Mouse (Mus musculus): ENCODE results near the gene Fam102b. TPM values are rescaled to one million over a fixed set of nuclear protein-coding genes. Genes with fewer than 3 reads are reported as not detected.

Gene Fam102b
- polyA plus RNA-seq, 1 experiment from 2014 or later, result 16.5 TPM

DNA sequence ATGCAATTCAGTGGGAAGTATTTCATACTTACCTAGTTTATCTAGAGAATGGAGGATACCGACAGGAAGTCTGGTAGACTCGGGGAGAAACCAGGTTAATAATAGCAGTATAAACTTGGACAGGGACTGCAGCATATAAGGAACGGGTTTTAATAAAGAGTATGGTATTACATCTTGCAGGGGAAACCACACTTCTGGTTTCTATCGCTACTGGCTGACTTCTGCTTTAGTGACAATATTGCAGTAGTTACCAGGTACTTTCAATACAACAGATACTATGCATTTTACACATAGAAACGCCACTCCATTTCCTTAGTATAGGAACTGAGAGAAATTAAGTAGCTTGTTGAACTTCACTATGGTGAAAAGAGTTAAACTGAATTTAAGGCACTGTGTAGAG, 19.2 kb downstream of the Fam102b start:
- no peak overlapping the region for H3K4me3 ChIP-seq (replicated peaks)
- ATAC-seq (ENCODE audit: insufficient read depth, low FRiP score, low read depth), result no peak
- 83% methylated on average over 5 of the region's 5 CpGs for WGBS

DNA sequence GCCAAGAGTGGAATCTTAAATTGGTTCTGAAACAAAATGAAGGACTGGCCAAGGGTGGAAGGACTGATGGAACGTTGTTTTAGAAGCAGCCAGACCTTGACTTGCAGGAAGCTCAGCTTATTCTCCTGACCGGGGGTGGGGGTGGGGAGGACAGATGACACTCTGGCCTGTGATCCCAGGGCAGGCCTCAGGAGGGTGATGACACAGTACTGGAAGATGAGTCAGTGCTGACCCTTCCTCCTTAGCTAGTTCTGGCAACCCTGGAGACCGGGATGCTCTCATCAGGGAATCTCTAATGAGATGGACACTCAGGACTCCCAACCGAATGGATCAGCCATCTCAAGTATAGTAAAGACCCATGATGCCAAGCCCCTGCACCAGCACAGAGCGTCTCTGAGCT, 21.6 kb downstream of the Fam102b start:
- H3K4me3 ChIP-seq (replicated peaks), result no peak overlapping the region
- H3K4me2 ChIP-seq, result no peak overlapping the region
- H3K27ac ChIP-seq, result no peak overlapping the region
- no peaks in the 10 kb centered on the region for H3K9me3 ChIP-seq
- 85% methylated on average over 5 of the region's 5 CpGs for WGBS
- H3K4me1 ChIP-seq, result no peaks in the 10 kb centered on the region
- no peak for ATAC-seq (ENCODE audit: insufficient read depth, low FRiP score, low read depth)
- H3K9ac ChIP-seq, result no peak overlapping the region
- peaks cover 6% of the 10 kb centered on the region; the same call in 1 of the 2 replicates for H3K36me3 ChIP-seq
- H3K27me3 ChIP-seq (replicated peaks), result no peaks in the 10 kb centered on the region

More for the DNA sequence above, 19.2 kb downstream of the Fam102b start:
- H3K4me1 ChIP-seq, result peaks cover 8% of the 10 kb centered on the region
- H3K4me2 ChIP-seq, result no peak overlapping the region
- no peaks in the 10 kb centered on the region for H3K27me3 ChIP-seq (replicated peaks)
- no peak overlapping the region for H3K9ac ChIP-seq
- H3K36me3 ChIP-seq, result no peaks in the 10 kb centered on the region
- no peak overlapping the region for H3K27ac ChIP-seq
- no peaks in the 10 kb centered on the region for H3K9me3 ChIP-seq

DNA sequence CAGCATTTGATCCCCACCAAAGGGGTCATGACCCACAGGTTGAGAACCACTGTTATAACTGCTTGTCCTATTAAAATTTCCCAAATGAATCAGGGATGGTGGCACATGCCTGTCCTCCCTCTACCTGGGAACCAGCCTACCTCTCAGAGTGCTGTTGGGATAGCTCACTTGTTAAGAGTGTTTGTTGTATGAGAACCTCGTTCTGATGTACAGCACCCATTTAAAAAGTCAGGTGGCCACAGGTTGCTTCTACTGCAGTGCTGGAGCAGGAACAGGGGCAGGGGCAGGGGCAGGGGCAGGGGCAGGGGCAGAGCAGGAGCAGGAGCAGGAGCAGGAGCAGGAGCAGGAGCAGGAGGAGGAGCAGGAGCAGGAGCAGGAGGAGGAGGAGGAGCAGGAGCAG, 28.2 kb downstream of the Fam102b start:
- Histone ChIP-seq H3K9me3 (no peaks in the 10 kb centered on the region), H3K9ac (no peak overlapping the region), H3K27me3 (replicated peaks) (no peaks in the 10 kb centered on the region), H3K4me1 (no peaks in the 10 kb centered on the region), H3K36me3 (peaks cover 6% of the 10 kb centered on the region; the same call in 1 of the 2 replicates), H3K27ac (no peak overlapping the region), H3K4me3 (replicated peaks) (no peak overlapping the region), H3K4me2 (no peak overlapping the region)
- 77% methylated on average over 1 of the region's 1 CpGs for WGBS
- ATAC-seq (ENCODE audit: insufficient read depth, low FRiP score, low read depth), result no peak

DNA sequence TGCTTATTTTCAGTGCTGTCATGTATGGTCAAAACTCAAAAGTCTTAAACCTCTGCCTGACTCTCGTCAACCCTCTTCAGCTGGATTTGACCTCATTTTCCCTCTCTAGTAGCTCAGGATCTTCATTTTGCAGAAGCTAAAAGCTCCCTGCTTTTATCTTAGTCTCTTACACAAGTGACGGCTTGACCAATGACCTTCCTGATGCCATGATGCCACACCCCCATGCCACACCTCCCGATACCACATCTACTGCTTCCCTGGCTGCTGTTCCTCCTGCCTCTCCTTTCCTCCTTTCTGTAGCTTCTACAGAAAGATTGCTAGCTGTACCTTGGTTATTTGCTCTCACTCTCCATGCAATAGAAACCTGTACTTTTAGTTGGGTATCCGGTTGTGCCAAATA, 29.6 kb downstream of the Fam102b start:
- 55% methylated on average over 4 of the region's 4 CpGs for WGBS
- Histone ChIP-seq H3K27ac (no peak overlapping the region), H3K9ac (no peak overlapping the region), H3K4me1 (no peaks in the 10 kb centered on the region), H3K4me2 (no peak overlapping the region), H3K27me3 (replicated peaks) (no peaks in the 10 kb centered on the region), H3K9me3 (no peaks in the 10 kb centered on the region), H3K4me3 (replicated peaks) (no peak overlapping the region), H3K36me3 (peaks cover 14% of the 10 kb centered on the region)
- no peak for ATAC-seq (ENCODE audit: insufficient read depth, low FRiP score, low read depth)

DNA sequence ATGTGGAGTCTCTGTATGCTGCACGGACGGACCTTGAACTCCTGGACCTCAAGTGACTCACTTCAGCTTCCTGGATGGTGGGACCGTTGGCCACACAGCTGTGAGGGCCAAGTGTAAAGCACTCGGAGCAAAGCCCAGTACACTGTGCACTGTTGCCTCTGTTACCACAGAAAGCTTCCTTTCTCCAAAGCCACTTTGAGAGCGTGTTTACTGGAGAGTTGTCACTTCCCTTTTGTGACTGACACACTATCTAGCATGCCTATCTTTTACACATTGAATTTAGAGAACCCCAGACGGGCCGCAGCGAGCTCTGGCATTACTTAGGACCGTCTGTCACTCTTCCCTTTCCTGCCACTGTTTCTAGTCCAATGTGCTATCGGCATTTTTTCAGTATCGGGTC, 30.1 kb downstream of the Fam102b start:
- Histone ChIP-seq H3K4me3 (replicated peaks) (no peak overlapping the region), H3K4me2 (no peak overlapping the region), H3K27me3 (replicated peaks) (no peaks in the 10 kb centered on the region), H3K9ac (no peak overlapping the region), H3K4me1 (no peaks in the 10 kb centered on the region), H3K36me3 (peaks cover 9% of the 10 kb centered on the region), H3K9me3 (no peaks in the 10 kb centered on the region), H3K27ac (no peak overlapping the region)
- no peak for ATAC-seq (ENCODE audit: insufficient read depth, low FRiP score, low read depth)
- WGBS, result 59% methylated on average over 11 of the region's 11 CpGs

DNA sequence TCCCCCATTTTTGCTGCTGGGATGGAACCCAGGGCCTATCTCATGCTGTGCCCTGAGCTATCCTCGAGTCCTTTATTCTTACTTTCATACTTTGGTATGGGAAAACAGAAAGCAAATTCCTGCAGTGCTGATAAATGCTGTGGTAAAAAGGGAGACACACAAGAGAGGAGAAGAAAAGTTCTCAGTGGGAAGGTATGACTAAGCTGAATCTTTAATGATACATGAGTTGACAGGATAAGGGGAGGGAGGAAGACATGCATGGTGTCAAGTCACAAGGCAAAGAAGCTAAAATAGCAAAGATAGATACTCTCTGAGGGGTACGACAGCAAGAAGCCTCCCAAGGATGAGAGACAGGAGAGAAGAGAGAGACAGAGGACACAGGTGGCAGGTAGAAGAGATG, 32.0 kb downstream of the Fam102b start:
- Histone ChIP-seq H3K4me1 (no peaks in the 10 kb centered on the region), H3K27me3 (replicated peaks) (no peaks in the 10 kb centered on the region), H3K27ac (no peak overlapping the region), H3K4me3 (replicated peaks) (no peak overlapping the region), H3K4me2 (no peak overlapping the region), H3K36me3 (peaks cover 12% of the 10 kb centered on the region; the same call in 1 of the 2 replicates), H3K9ac (no peak overlapping the region), H3K9me3 (no peaks in the 10 kb centered on the region)
- WGBS, result 80% methylated on average over 2 of the region's 2 CpGs
- ATAC-seq (ENCODE audit: insufficient read depth, low FRiP score, low read depth), result no peak

DNA sequence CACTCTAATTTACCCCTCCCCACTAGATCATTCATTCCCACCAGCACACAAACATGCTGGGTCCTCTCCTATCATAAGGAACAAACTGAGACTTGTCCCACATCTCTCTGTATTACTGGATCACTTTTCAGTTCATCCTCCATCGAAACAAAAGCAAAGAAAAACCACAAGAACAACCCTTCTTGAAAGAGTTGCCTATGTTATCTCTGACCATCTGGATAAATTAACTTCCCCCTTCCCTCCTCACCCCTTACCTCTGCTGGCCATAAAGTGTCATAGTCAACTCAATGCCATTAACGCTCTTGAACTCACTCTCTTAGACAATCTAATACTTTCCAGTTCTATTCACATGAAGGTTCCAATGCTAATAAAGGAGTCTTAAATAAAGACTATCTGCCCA, 32.9 kb downstream of the Fam102b start:
- Histone ChIP-seq H3K27me3 (replicated peaks) (no peaks in the 10 kb centered on the region), H3K9ac (no peak overlapping the region), H3K27ac (no peak overlapping the region), H3K4me3 (replicated peaks) (no peak overlapping the region), H3K4me2 (no peak overlapping the region), H3K4me1 (no peaks in the 10 kb centered on the region), H3K36me3 (peaks cover 12% of the 10 kb centered on the region; the same call in 1 of the 2 replicates), H3K9me3 (no peaks in the 10 kb centered on the region)
- 89% methylated on average over 2 of the region's 2 CpGs for WGBS
- no peak for ATAC-seq (ENCODE audit: insufficient read depth, low FRiP score, low read depth)

DNA sequence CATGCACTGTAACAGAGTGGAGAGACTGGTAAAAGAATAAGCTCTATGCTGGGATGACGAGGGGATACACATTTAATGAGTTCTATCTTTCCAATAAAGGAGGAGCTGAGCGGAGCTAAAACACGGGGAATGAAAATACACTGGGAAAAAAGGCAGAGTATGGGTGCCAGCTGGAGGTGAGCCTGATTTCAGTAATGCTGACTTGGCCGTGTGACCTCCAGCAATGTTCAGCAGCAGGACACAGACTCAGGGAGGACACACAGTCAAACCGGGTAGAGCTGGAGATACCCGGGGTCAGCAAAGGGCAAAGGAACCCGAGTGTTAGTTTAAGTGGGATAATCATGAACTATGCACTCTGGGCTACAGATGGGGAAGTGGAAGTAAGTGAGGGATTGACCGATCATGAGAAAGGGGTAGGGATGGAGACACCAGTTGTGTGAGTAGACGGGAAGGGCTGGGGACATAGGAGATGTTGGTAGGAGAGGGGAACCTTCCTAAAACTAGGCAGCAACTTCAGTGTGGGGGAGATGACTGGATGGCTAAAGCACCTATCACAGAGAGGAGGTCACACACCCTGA, 37.3 kb downstream of the Fam102b start:
- Histone ChIP-seq H3K4me3 (replicated peaks) (no peak overlapping the region), H3K9me3 (no peaks in the 10 kb centered on the region), H3K4me1 (no peaks in the 10 kb centered on the region), H3K9ac (no peak overlapping the region), H3K27ac (no peak overlapping the region), H3K36me3 (peaks cover 19% of the 10 kb centered on the region), H3K27me3 (replicated peaks) (no peaks in the 10 kb centered on the region), H3K4me2 (no peak overlapping the region)
- 79% methylated on average over 9 of the region's 9 CpGs for WGBS
- ATAC-seq (ENCODE audit: insufficient read depth, low FRiP score, low read depth), result no peak

DNA sequence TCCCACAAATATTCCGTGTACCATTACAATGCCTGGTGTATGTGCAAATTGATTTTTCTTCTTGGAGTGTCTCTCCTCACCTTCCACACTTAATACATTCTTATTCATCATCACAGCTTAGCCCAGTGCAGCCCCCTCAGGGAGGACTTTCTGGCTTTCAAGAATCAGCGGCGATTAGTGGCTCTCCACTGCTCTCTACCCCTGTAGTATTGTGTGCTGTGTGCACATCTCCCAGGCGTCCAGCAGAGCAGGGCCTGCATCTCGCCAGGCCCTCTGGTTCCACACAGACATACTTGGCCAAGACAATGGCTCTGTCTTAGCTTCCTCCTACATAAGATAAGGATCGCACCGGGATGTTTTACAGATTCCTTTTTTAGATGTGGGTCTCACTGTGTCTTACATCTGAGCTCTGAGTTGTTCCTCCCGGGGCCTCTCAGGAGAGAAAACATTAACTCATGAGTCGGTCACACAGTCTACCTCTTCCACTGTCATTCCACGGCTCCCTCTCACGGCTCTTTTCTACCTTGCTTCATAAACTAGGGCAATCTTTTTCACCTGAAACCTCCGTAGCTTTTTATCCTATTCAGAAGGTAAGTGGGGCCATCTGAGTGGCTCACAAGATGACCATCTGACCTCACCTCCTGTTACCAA, 40.3 kb downstream of the Fam102b start:
- Histone ChIP-seq H3K4me2 (no peak overlapping the region), H3K27ac (no peak overlapping the region), H3K36me3 (peaks cover 11% of the 10 kb centered on the region; the same call in 1 of the 2 replicates), H3K9me3 (no peaks in the 10 kb centered on the region), H3K4me3 (replicated peaks) (no peak overlapping the region), H3K9ac (no peak overlapping the region), H3K4me1 (no peaks in the 10 kb centered on the region), H3K27me3 (replicated peaks) (no peaks in the 10 kb centered on the region)
- no peak for ATAC-seq (ENCODE audit: insufficient read depth, low FRiP score, low read depth)
- 78% methylated on average over 12 of the region's 12 CpGs for WGBS

DNA sequence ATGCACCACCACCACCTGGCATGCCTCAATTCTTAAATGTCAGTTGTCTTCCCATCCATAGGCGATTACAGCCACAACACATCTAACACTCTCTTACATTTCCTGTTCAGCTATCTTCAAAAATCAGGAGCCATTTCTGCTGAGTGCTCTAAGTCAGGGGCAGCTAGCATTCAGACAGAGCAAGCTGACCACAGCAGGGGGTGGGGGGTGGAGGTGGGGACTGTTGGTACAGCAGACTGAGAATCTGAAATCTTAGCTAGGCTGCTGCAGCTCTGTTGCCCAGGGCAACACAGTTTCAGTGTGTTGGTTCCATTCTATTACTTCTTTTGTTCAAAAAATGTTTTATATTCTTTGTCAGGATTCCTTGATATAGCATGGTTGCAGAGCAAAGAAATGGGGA, 40.9 kb downstream of the Fam102b start:
- WGBS, result 78% methylated on average over 1 of the region's 1 CpGs
- Histone ChIP-seq H3K4me2 (no peak overlapping the region), H3K27ac (no peak overlapping the region), H3K36me3 (peaks cover 9% of the 10 kb centered on the region; the same call in 1 of the 2 replicates), H3K4me3 (replicated peaks) (no peak overlapping the region), H3K4me1 (no peaks in the 10 kb centered on the region), H3K27me3 (replicated peaks) (no peaks in the 10 kb centered on the region), H3K9me3 (no peaks in the 10 kb centered on the region), H3K9ac (no peak overlapping the region)
- no peak for ATAC-seq (ENCODE audit: insufficient read depth, low FRiP score, low read depth)

DNA sequence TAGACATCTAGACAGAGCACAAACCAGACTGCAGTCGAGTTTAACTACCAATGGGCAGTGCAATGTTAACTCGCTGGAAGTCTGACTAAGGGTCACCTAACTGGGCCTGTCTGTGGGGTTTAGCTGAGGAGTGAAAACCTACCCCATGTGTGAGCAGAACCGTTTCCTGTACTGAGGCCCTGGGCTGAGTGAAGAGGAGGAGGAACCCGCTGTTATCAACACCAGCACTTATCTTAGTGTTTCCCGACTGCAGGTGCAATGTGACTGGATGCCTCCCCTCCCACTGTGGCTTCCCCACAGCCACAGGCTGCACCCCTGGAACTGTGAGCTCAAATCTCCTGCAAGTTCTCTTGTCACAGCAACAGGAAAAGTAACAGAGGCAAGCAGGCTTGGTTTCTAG, 43.4 kb downstream of the Fam102b start:
- no peak for ATAC-seq (ENCODE audit: insufficient read depth, low FRiP score, low read depth)
- no peak overlapping the region for H3K4me2 ChIP-seq
- H3K27ac ChIP-seq, result no peak overlapping the region
- no peaks in the 10 kb centered on the region for H3K4me1 ChIP-seq
- no peak overlapping the region for H3K4me3 ChIP-seq (replicated peaks)
- peaks cover 19% of the 10 kb centered on the region for H3K36me3 ChIP-seq
- no peaks in the 10 kb centered on the region for H3K27me3 ChIP-seq (replicated peaks)
- WGBS, result 64% methylated on average over 5 of the region's 5 CpGs
- no peak overlapping the region for H3K9ac ChIP-seq
- H3K9me3 ChIP-seq, result no peaks in the 10 kb centered on the region

DNA sequence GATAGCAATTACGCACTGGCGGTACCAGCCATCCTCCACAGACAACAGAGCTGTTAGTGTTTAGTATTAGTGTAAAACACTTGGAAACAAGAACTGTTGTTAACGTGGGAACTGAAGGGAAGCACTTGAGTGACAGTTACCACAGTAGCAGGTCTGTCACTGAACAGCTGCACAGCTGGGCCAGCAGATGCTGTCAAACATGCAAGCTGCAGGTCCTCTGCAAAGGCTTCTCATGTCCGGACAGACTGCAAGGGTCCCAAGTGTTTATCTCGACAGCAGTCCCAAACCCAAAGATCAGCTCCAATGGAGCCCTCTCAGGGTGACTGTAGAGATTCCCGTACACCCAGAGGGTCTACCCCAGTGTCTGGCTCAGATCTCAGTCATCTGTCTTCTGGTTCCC, 45.5 kb downstream of the Fam102b start:
- no peak for ATAC-seq (ENCODE audit: insufficient read depth, low FRiP score, low read depth)
- WGBS, result 74% methylated on average over 6 of the region's 6 CpGs
- Histone ChIP-seq H3K9me3 (no peaks in the 10 kb centered on the region), H3K36me3 (peaks cover 25% of the 10 kb centered on the region; the same call in 1 of the 2 replicates), H3K4me2 (no peak overlapping the region), H3K27ac (no peak overlapping the region), H3K9ac (no peak overlapping the region), H3K4me1 (no peaks in the 10 kb centered on the region), H3K4me3 (replicated peaks) (no peak overlapping the region), H3K27me3 (replicated peaks) (no peaks in the 10 kb centered on the region)
